Mouse (Mus musculus): ENCODE data around the gene Akr1a1.
"Not testable (repeated sequence)": the region's sequence is repeated elsewhere in the genome, so short reads cannot be mapped to it uniquely, and the experiment has no call there.

Gene Akr1a1

DNA sequence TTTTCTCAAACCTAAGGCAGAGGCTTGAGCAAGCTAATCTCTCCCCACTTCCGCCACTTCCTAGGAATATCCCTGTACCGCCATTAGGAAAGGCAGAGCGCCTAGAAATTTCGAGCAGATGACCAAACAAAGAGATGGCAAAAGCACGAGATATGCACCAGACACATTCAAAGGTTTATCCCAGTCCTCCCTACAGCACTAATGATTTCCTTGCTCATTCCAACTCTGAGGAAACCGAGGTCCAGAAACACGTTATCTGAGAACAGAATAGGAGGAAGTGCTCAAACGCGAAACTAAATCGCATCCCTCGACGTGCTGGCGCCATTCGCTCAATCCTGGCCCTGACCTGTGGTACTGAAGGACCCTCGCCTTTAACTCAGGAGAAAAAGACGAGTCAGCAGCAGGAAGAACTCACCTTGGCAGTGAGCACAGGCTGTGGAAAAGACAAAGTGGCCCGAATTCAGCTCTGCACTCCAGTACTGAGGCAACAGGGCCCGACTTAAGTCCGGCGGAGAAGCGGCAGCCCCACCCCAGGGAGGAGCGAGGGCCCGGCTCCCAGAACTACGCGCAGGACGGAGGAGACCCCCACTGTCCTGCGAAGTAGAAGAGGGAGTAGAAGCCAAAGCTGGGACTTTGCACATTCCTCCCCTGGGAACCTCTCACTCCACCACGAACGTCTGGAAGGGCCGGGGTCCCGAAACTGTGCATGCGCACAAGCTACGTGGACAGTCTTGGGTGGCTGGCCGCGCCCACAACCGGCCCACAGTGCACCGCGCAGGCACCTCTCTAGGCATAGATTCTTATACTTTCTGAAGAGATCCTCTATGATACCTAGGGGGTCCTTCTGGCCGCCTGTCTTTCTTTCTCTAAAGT, at the start of gene Akr1a1:
TSS of gene Akr1a1 (minus strand) at position 757 of the 873 bp plus-strand sequence.
- peak; percentile 90 for DNase-seq

DNA sequence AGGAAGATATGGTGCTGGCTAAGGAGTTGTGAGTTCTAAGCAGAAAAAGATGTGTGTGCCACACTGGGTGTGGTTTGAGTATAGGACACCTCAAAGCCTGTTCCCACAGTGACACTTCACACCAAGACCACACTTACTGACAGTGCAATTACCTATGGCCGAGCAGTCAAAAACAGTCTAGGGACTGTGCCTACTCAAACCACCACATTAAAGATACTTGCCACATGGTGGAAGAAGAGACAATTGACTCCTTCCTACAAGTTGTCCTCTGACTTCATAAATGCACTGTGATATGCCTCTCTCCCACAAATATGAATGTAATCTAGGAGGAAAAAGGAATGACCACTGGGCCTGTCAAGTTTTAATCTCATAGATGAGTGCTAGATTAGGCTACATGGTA, 49.5 kb upstream of the Akr1a1 start:
- DNase-seq = no peak

DNA sequence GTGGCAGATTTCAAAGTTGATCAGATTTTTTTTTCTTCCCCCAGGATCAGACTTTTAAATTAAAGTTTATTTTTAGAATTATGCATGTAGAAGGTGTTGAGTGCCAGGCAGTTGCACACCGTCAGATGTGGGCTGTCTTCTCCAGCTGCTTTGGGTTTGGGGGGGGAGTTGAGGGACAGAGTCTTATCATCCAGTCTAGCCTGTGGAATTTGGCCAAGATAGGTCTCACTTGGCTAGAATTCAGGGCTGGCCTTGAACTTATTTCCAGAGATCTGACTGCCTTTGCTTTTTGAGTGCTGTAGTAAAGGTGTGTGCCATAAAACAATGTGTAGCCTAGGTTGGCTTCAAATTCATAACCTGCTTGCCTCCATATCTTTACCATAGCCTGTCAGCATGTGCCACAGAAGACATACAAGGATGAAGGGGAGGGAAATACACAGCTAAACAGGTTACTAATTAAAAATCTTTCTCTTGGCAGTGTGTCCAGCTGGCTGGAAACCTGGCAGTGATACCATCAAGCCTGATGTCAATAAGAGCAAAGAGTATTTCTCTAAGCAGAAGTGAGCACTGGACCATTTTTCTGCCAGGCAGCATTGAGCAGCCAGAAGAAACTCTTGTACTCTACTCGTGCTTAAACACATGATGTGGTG, 47.3 kb upstream of the Akr1a1 start:
- no peak for DNase-seq

DNA sequence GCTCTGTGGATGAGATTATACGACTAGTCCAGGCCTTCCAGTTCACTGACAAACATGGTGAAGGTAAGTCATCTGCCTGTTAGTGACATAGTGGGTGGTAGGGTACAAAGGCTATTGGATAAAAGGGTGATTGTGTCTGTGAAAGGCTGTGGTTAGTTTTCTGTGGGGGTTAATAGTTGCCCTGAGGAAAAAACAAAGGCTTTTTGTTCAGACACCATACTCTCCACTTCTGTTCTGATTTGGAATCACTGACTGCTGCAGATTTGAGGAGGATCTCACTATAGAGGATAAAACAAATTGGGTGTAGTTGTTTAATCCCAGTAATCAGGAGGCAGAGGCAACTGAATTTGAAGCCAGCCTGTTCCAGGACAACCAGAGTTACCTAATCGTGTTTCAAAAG, 42.3 kb upstream of the Akr1a1 start:
- no peak for DNase-seq

DNA sequence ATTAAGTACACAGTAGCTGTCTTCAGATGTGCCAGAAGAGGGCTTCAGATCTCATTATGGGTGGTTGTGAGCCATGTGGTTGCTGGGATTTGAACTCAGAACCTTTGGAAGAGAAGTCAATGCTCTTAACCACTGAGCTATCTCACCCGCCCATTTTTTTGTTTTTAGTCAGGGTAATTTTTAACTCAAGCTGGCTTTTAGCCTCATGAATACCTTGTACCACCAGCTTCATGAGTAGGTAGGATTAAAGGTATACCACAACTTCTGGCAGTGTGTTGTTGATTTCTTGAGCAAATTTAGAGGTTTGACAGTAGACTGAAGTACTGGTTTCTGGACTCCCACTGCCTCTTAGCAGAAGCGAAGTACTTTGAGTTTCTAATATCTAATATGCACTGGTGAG, 40.7 kb upstream of the Akr1a1 start:
- no peak for DNase-seq

DNA sequence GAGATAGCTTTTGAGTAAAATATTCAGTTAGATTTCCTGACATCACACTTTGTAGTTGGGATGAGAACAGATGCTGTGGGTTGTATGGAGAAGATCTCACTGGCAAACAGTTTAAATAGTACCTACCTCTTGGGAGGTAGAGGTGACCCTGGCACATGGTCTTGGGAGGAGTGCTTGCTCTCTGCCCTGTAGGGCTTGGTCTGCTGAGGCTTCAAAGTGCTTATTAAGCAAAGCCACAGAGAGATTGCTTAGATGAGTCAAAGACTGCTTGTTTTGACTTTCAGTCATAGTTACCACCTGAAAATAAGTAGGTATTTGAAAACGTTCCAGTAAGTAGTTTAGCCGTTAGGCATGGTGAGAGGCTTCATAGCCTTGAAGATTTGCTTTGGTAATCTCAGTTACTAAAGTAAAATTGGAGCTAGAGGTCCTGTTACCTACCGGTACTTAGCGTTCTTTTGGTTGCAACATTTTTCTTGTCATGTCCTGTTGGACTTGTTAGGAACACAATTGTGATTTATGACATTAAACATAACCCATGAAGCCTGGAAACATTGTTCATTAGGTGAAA, 37.9 kb upstream of the Akr1a1 start:
- no peak for DNase-seq

DNA sequence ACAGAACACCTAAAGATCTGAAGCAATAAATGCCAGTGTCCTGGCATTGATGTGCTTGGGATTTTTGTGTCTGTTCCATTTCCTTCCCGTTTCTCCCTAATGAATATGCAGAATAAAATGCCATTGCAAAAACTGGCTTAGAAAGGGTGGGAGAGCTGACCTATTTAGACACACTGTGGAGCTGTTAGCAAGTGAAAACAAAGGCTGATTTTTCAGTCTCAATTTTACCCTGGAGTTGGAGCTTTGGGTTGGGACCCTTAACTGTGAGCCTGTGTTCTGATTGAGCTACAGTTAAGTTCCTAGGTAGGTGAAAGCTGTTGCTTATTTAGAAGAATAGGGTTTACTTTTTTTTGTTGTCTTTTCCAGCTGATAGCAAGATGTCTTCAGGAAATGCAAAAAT, 35.6 kb upstream of the Akr1a1 start:
- DNase-seq = no peak

DNA sequence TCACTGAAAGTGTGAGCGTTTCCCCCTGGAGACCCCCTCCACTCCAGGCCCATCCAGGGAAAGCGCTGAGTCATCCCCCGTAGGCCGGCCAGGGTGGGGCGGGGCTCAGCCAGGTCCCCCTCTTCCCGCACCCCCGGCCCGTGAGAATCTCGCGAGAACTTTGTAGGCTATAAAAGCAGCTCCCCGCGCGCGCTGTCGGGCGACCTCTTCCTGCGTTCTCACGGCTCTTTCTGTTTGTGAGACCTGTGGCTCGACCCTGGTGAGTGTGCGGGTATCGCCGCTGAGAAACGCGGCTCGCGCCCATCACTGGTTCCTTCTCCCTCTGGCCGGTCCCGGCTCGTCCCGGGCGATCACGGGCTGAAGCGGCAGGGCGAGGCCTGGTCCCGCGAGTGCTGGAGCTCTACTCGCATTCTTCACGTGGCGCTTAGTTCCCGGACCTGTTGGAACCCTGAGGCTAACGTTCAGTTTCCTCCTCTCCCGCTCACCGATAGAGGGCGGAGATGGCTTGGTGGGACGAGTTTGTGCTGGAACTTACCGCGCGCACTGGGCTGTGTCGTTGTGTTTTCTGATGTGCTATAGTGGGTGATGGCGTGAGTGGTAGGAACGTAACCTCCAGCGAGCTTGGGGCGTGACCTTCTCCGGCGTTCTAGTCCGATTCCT, 34.1 kb upstream of the Akr1a1 start, which contains the start of gene Prdx1:
TSS of gene Prdx1 (plus strand) at position 143 of the 660 bp plus-strand sequence.
- peak; percentile 98 for DNase-seq

DNA sequence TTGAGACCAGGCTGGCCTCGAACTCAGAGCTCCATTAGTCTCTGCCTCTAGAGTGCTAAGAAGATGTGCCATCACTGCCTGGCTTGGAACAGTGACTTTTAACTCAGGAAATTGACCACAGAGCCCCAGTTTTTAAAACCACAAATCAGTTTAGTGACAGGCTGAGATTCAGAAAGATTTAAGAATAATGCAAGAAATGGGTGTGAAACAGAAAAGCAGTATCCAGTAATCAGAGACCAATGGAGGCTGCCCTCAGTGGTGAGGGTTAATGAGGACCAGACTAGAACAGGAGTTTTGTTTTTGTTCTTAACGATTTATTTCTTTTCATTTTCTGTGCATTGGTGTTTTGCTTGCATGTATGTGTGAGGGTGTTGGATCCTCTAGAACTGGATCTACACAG, 33.2 kb upstream of the Akr1a1 start:
- no peak for DNase-seq

DNA sequence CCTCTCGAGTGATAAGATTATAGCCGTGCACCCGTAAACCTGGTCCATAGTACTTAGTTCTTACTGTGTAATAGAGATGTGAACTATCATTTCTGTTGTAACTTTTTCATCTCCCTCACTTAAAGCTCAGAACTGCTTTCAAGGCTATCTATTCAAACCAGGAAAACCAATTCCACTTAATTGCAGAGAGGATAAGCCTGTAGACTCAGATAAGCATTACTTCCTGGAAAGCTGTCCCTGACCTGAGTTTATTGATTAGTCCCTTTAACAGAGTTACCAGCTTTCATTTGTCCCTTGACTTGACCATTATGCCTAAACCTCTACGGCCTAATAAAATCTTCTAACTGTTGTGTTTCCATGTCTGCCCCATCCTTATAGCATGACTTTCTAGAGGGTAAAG, 32.5 kb upstream of the Akr1a1 start:
- no peak for DNase-seq

DNA sequence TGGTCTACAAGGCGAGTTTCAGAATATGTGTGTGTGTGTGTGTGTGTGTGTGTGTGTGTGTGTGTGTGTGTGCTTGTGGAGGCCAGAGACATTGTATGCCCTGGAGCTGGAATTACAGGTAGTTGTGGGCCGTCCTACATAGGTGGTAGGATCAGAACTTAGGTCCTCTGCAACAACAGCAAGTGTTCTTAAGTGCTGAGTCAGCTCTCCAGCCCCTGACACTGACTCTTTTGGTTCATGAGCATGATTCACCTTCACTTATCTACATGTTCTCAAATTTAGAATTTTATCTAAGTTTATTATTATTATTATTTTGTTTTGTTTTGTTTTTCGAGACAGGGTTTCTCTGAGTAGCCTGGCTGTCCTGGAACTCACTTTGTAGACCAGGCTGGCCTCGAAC, 29.0 kb upstream of the Akr1a1 start:
- not testable (repeated sequence) for DNase-seq

DNA sequence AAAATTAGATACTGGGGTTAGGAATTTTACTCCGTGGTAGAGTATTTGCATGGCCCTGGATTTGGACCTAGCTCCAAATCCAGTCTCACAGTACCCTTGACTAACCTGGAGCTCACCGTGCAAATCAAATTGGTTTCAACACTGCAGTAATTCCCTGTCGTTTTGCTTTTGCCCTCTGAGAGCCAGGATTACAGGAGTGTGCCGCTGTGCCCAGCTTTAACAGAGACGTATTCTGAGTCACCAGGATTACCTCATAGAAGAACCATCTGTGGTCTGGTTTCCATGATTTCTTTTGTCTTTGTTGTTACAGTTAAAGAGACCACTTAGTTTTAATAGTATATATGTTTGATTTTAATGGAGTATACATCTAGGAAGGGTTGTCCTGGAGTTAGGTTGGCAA, 27.7 kb upstream of the Akr1a1 start:
- DNase-seq = no peak

DNA sequence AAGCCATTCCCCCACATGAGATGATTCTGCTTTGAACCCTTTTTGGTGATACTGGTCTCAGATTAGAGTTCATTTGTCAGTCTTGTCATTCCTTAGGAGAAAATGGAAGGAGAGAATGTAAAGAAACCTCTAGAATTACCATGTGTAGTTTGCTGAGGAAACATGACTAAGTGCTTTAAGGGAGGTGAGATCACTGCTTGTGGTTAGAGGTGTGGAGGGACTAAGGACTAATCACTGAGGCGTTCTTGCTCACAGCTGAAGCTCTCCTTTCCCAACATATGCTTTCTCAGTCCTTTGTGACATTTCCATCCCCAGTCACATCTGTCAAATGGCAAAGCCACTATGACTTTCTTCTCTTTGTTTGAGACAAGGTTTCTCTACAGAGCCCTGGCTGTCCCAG, 26.3 kb upstream of the Akr1a1 start:
- DNase-seq = no peak

DNA sequence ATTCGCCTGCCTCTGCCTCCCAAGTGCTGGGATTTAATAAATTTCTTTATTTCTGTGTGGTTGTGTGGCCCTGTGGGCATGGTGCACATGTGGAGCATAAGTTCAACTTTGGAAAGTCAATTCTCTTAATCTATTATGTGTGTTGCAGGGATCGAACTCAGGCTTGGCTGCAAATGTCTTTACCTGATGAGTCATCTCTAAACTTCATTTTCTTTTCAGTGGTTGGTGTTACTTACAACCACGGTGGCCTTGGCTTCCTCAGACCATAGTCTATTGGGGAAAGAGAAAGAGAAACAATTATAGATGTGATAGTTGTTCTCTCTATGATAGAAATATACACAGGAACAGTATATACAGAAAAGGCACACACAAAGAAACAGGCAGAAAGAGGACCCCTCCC, 24.5 kb upstream of the Akr1a1 start:
- DNase-seq = no peak

DNA sequence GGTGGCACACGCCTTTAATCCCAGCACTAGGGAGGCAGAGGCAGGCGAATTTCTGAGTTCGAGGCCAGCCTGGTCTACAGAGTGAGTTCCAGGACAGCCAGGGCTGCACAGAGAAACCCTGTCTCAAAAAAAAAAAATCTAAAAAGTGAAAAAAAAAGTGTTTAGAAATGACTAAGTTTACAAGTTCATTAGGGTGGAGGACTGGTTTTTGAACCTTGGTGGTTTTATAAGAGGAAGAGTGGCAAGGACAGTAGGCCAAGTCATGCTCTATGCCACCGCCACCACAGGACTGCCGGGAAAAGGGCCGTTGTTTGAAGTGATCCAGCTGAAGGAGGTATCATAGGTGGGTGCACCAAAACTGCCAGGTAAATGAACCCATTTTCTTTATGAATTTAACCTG, 23.3 kb upstream of the Akr1a1 start:
- DNase-seq = not testable (repeated sequence)

DNA sequence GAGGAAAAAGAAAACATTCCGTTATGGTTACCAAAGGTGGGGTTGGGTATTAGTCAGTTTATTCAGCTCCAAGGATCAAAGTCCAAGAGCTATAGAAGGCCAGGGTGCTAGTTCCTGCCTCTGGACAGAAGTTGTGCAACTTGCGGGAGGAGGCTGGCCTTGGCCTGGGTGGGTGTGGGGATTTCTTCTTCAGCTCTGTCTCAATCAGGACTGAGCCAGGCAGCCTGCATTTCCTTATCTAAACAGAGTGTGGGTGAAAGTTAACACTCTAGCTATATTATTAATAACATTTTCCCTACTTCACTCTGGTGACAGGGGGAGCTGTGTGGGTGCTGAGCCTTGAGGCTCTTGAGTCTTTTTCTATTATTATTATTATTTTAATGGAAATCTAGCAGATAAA, 21.3 kb upstream of the Akr1a1 start:
- no peak for DNase-seq

DNA sequence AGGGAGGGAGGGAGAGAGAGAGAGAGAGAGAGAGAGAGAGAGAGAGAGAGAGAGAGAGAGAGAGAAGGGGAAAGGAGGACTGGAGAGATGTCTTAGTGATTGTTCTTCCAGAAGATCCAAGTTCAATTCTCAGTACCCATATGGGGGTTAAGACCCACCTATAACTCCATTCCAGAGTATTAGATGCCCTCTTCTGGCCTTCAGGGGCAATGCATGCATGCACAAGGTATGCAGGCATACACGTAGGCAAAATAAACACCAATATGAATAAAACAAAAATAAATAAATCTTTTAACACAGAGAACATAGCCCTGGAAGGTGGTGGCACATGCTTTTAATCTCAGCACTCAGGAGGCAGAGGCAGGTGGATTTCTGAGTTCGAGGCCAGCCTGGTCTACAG, 17.8 kb upstream of the Akr1a1 start:
- peak; percentile 60 for DNase-seq

DNA sequence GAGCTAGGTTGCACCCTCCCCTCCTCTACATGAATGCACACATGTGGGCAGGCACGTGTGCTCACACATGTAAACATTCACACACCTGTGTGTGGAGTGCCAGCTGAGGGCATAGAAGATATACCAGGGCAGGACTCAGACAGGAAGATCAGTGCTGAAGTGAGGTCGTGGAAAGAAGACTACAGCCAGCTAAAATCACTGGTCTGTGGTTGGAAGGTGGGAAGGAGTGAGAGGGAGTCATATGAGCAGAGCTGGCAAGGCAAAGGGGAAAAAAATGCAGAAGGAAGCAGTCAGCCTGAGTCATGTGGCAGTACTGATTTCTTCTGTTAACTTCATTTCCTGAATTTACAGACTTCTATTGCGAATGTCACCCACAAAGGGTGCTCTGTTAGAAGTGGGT, 16.7 kb upstream of the Akr1a1 start:
- no peak for DNase-seq

DNA sequence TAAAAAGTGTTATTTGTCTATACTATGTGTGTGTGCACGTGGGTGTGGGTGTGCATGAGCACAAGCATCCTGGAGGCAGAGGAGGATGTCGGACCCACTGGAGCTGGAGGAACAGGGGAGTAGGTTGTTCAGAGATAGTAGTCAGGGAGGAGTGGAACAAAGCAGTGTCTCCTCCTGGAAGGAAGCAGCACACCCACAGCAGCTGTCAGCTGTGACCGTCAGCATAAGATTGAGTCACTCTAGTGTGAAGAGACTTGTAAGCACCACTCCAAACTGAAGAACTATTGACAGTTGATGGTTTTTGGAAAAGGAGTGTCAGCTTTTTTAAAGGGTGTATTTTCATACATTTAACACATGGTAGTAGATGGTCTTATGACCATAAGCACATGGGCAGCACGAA, 15.1 kb upstream of the Akr1a1 start:
- no peak for DNase-seq

DNA sequence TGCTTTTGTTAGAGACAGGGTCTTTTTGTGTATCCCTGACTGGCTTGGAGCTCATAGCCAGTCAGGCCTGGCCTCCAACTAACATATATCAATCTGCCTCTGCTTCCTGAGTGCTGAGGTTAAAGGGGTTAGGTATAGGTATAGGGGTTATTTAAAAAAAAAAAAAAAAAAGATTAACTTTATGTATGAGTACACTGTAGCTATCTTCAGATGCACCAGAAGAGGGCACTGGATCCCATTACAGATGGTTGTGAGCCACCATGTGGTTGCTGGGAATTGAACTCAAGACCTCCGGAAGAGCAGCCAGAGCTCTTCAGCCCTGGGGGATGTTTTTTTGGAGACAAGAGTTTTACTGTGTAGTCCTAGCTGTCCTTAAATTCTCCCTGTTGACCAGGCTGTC, 10.5 kb upstream of the Akr1a1 start:
- DNase-seq = no peak

DNA sequence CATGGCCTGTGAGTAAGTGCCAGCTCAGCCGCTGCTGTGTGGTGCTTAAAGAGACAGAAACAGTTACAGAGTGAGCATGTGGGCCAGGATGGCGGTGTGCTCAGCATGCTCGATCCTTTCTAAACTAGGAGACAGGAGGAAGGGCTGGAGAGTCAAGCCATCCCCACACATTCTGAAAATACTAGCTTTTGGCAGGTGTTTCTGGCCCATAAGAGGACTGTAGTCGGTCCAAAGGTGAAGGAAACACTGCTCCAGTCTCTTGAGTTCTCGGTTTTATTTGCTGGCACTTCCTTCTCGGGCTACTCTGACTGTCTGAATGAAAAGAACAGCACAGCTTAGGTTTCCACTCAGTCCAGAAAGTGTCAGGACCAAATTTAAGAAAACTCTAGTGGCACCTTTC, 9.3 kb upstream of the Akr1a1 start:
- no peak for DNase-seq

DNA sequence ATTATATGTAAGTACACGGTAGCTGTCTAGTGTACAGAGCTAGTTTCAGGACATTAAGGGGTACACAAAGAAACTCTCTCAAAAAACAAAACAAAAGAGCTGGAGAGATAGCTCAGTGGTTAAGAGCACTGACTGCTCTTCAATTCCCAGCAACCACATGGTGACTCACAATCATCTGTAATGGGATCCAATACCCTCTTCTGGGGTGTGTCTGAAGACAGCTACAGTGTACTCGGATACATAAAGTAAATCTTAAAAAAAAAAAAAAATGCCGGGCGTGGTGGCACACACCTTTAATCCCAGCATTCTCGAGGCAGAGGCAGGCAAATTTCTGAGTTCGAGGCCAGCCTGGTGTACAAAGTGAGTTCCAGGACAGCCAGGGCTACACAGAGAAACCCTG, 8.4 kb upstream of the Akr1a1 start:
- DNase-seq = not testable (repeated sequence)

DNA sequence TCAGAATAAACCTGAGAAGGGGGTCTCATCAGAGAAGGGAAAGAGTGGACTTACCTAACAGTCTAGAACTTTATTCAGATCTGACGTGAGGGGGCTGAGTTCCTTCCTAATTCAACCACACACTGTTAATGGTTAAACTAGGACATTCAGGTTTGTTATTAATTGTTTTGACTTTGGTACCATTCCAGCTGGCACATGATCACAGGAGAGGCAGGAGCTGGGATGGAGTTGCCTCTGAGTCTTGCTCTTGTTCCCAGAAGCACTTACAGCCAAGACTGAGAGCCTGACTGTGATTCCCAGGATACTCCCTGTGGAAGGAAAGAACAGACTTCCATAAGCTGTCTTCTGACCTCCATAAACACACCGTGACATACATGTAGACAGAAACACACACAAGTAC, 8.0 kb upstream of the Akr1a1 start:
- no peak for DNase-seq

DNA sequence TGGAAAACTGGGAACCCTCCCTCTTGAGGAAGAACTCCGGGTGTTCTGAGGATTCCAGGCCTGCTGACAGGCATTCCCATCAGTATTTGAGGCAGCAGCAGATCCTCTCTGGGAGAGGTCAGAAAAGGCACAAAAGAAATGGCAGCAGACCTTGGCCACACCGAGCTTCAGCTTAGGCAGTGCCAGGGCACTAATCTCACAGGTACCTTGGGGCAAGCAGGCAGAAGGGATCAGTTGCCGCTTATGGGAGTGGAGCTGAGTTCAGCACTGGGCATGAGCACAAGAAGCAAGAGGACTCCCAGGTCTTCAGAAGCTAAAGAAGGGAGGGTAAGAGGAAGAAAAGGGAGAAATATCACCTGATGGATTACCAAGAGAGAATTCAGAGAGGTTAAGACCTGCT, 6.5 kb upstream of the Akr1a1 start:
- no peak for DNase-seq

Measured in thymus, postnatal 4 days (tissue).